Mouse (Mus musculus) cerebellum, postnatal 36 days (tissue): ENCODE data around the gene Clstn2.

Experiments used
- DNase-seq, 2 experiments: peaks; one replicate each; pipeline ENCODE4 v3.0.0; 2021 to 2022; ENCODE audit warnings: mixed read lengths in 2 of 2

Clstn2 gene

GRCm38 (mm10) chr9:98032573-98033272, at the start of gene Clstn2:
Gene Clstn2 (minus strand): TSS chr9:98033181.
- peak; percentile 74 to 84 for DNase-seq

DNA sequence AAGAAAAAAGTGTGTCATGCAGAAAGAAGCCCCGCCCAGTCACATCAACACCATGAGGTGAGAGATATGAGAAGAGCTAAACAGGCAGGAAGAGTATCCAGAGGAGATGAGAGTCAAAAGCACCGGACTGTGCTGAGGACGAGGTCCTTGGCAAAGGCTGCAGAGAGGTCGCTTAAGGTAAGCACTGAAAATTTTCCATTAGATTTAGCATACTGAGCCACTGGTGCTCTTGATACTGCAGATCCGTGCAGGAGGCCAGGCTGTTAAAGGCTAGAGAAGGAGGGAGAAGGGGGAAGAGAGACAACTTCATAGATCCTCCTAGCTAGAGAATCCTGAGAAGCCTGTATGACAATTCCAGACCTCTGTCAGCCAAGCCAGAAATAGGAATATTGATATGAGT, 34.8 kb upstream of the Clstn2 start:
- DNase-seq = peak in 1 of 2 experiments; percentile 13

- DNase-seq = peak; percentile 43 to 44
These were observed 28.7 kb upstream of the Clstn2 start for GRCm38 (mm10) chr9:98061646-98062045.

DNA sequence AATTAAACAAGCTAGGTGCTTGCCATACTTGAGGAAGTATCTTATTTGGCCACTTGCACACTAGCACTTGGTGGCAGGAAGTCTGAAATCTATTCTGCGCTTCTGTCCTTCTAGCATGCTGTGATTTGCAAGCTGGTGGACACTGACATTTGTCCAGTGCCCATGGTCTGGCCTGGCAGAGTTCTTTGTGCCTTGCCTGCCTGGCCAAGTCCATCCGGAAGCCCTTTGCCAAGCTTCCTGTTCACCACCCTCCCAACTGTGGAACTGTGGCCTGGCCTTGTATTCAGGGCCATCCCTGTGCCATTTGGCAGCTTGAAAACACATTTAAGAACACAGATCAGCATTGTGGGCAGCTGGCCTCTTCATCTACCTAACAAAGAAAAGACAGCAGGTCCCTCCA, 24.3 kb upstream of the Clstn2 start:
- peak; percentile 77 to 81 for DNase-seq

DNA sequence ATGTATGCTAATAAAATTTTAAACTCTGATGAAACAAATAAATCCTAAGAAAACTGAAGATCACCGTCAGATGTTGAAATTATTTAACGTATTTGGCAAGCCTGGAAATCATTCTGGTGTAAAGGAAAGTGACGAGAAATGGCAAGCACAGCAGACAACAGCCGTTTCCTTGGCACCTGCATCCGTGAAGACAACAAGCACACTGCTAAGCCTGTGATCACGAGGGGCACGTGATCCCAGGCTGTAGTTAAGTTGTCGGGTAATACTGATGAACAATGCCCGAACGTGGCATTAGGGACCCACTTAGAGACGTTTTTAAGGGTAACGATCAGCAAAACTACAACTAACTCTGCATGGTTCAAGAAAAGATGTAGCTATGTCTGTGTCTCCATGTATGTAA, 18.4 kb upstream of the Clstn2 start:
- no peak for DNase-seq

DNA sequence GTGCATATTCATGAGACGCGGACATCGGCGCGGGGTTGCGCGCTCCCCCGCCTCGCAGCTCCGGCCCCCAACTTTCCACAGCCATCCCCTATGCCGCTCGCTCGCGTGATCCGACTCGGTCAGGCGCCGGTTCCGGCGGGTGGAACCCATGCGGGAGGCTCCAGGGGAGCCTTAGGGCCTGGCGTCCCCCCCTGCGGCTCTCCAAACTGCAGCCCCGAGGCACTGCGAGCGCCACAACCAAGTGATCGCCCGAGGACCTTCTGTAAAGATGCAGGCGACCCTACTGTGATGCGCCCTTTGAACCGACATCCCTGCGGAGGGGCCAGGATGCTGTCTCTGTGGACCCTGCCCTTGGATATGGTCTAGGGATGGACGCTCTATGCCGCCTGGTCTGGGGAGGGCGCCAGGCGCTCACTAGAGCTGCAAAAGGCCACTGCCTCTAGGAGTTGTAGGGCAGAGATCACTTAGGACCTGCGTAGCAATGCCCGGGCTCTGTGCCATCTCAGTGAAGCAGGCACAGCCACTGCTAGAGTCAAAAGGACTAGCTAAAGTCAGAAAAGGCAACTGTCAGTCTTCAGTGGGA, 383 bp upstream of the Clstn2 start:
- peak; percentile 64 to 68 for DNase-seq

- DNase-seq = peak; percentile 17
These were observed 946 bp downstream of the Clstn2 start for GRCm38 (mm10) chr9:98031898-98032572.

- DNase-seq = peak in 1 of 2 experiments; percentile 50
These were observed 2.3 kb downstream of the Clstn2 start for GRCm38 (mm10) chr9:98030715-98031114.

- DNase-seq = no peak
These were observed 7.4 kb downstream of the Clstn2 start for GRCm38 (mm10) chr9:98025548-98025947.

DNA sequence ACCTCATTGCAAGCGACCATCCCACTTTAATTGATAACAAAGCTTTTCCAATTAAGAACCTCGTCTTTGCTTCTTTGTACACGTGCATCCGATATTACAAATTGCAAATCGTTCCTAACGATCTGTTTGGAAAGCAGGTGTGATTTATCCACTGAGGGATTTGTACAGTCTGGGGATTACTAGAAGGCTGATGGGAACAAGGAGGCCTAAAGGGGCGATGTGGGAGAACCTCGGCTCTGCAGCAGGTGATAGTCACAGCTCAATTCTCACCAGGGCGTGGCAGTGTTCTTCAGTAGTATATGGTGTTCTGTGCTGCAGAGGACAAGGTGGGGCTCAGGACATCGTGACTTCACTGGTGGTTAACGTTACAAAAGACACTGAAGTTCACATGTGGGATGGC, 9.9 kb downstream of the Clstn2 start:
- no peak for DNase-seq

- DNase-seq = no peak
These were observed 13.1 kb downstream of the Clstn2 start for GRCm38 (mm10) chr9:98019876-98020275.

- DNase-seq = no peak
These were observed 14.3 kb downstream of the Clstn2 start for GRCm38 (mm10) chr9:98018687-98019086.

- DNase-seq = no peak
These were observed 16.4 kb downstream of the Clstn2 start for GRCm38 (mm10) chr9:98016576-98016975.

DNA sequence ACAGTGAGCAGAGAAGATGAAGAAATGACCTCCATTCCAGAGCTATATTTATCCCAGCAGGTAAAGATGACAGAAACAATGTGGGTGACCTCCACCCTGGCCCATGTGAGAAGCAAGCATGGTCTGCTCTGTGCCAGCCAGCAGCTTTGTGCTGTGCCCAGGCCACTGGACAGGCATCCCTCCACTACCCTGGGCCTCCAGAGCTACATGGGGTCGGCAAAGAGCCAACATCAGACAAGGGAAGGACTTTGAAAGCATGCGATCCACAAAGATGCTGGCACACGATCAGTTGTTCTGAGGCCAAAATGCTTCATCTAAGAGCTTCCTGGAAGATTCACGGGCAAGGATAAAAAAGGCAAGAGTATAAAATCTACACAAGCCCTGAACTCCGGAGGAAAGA, 36.6 kb downstream of the Clstn2 start:
- DNase-seq = peak; percentile 57 to 59

GRCm38 (mm10) chr9:97995723-97996122, 37.3 kb downstream of the Clstn2 start:
- no peak for DNase-seq

- DNase-seq = peak; percentile 10 to 23
These were observed 40.9 kb downstream of the Clstn2 start for GRCm38 (mm10) chr9:97992131-97992530.

DNA sequence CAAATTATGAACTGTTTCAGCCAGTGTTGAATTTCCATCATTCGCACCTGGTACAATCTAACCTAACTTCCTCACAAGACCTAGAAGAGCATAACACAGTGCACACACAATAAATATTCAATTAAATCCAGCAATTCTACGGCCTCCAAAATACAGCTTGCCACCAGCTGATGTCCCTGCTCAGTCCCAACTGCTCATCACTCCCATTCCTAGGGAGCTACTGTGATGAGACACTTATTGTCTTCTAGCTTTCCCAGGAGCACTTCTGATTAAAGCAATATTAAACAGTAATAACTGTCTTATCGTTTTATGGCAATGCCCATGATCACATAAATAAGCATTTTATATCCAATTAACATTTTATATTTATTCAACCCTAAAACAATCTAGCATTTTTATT, 55.6 kb downstream of the Clstn2 start:
- no peak for DNase-seq

DNA sequence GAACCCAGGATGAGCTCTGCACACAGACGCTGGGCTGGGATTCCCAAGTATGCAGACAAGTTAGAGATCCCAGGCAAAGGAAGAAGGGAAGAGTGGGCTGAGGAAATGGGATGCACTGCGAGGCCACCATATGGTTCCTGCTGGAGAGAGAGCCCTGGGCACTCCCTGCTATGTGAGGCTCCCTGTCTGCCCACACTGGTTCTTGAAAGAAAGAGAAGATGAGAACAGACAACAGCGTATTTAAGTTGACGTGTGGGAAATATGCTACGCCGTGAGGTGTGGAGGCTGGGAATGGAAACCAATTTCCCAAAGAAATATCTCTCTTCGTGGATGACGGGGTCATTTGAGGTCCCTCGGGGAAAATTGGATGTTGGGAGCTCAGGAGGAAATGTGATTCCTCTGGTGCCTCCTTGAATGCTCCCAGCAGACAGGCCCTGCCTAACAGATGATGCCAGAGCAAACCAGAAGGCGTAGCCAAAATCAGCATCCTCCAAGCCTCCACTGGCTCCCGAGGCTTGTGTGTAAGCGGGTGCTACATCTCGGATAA, 58.1 kb downstream of the Clstn2 start:
- no peak for DNase-seq

DNA sequence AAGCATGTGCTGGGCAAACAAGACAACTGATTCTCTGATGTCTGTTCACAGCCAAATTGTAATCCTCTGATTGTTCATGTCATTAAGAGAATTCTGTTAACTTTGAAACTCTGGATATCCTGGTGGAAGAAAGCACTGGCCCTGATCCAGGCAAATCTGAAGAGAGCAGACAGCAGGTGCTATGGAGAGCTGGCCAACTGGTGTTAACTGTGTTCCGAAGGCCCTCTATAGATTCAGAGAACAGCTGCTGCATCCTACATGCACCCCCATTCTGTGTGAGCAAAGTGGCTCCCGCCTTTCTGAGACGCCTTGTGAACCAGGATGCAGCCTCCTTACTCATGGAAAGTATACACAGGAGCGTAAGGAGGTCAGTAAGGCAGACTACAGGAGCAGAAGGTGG, 66.3 kb downstream of the Clstn2 start:
- no peak for DNase-seq

DNA sequence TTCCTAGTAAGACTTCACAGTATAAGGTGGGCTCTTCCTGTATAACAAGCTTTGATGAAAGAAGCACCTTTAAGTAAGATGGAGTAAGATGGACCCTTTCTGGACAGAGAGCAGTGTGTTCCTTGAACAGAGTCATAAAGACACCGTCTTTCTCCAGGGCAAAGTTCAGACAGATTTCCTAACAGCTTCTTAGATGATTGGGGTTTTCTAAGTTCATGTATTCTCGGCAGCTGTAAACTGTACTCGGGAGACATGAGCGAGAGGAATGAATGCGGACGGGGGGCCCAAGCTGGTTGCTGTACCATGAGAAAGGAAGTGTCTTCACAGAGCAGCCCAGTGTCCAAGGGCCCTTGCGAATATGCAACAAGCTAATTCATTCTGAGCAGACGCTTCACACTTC, 75.5 kb downstream of the Clstn2 start:
- no peak for DNase-seq

- DNase-seq = peak; percentile 62 to 77
These were observed 76.4 kb downstream of the Clstn2 start for GRCm38 (mm10) chr9:97956407-97957106.

DNA sequence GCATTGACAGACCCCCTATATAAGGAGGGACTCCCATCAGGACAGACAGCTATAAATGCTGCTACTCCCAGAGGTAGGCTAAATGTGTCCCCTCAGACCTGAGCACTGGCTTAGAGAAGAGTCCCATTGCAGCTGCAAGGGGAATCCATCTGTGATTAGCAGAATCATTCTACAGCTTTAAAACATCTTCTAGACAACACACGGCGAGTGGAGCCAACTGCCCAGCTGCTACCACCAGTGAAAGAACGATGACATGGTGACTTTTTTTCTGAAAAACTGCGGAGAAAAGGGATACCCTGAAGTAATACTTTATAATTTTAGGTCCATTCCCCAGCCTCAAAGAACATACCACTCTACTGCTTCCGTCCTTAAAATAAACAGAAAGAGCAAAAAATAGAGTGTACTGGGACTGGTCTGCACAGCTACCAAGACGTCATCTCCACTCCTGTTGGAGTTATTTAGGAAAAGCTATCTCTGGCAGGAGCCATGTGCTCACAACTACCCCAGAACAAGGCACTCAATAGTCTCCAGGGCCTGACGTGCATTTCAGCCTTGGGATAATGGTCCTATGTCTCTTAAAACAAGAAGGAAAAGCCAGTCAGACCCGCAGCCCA, 79.1 kb downstream of the Clstn2 start:
- DNase-seq = no peak
